Mouse (Mus musculus) forebrain, embryonic 16.5 days (tissue): ENCODE measurements around the gene Hmcn1. TPM values are rescaled to one million over a fixed set of nuclear protein-coding genes. Genes with fewer than 3 reads are reported as not detected.

Source experiments
- ATAC-seq: fragments of 200-750 bp; cut with Nextera tagmentation; 2 replicates; pipeline ENCODE4 v1.8.0; 2017; ENCODE audit warnings: mild to moderate bottlenecking, moderate library complexity
- H3K27ac ChIP-seq: fragments of 300-500 bp; sonication (generic); 2 replicates; pipeline ENCODE4 v1.5.1; 2014; ENCODE audit warnings: low read length, control low read depth
- H3K27me3 ChIP-seq: fragments of 300-500 bp; sonication (generic); replicated peaks from 2 replicates; pipeline ENCODE4 v1.6.1; 2014; ENCODE audit warnings: low read length; ENCODE audit not compliant: control insufficient read depth, insufficient read depth
- H3K36me3 ChIP-seq: fragments of 300-500 bp; sonication (generic); 2 replicates; pipeline ENCODE4 v1.6.1; 2014; ENCODE audit not compliant: control insufficient read depth, insufficient read depth
- H3K4me1 ChIP-seq: fragments of 300-500 bp; sonication (generic); replicated peaks from 2 replicates; pipeline ENCODE4 v1.6.1; 2014; ENCODE audit warnings: low read length; ENCODE audit not compliant: control insufficient read depth, insufficient read depth
- H3K4me2 ChIP-seq: fragments of 300-500 bp; sonication (generic); 2 replicates; pipeline ENCODE4 v1.6.1; 2014; ENCODE audit warnings: mild to moderate bottlenecking, low read length, control low read depth
- H3K4me3 ChIP-seq: fragments of 300-500 bp; sonication (generic); replicated peaks from 2 replicates; pipeline ENCODE4 v1.5.1; 2014; ENCODE audit warnings: mild to moderate bottlenecking, low read length, control low read depth
- H3K9ac ChIP-seq: fragments of 300-500 bp; sonication (generic); replicated peaks from 2 replicates; pipeline ENCODE4 v1.6.1; 2014; ENCODE audit warnings: low read depth, low read length, control low read depth
- H3K9me3 ChIP-seq: fragments of 300-500 bp; sonication (generic); 2 replicates; pipeline ENCODE4 v1.6.1; 2016; ENCODE audit warnings: low read length; ENCODE audit not compliant: control insufficient read depth
- WGBS: fragments of 180-500 bp; shearing (Covaris S2); extraction: QIAGEN DNeasy Blood & Tissue Kit; methylation state at CpG from one replicate; pipeline ENCODE4 v1.1.7; 2014; 5-methylcytosine and 5-hydroxymethylcytosine counted together
- polyA plus RNA-seq: library from polyadenylated mRNA; unstranded; fragments of >200 nt; fragmentation: Nextera tagmentation; extraction: Ambion mirVana; gene quantifications from 2 replicates; pipeline ENCODE4 v1.2.1, GENCODE M21; 2015

The Hmcn1 gene
- polyA plus RNA-seq, 1 experiment from 2014 or later, result 1.3 TPM

DNA sequence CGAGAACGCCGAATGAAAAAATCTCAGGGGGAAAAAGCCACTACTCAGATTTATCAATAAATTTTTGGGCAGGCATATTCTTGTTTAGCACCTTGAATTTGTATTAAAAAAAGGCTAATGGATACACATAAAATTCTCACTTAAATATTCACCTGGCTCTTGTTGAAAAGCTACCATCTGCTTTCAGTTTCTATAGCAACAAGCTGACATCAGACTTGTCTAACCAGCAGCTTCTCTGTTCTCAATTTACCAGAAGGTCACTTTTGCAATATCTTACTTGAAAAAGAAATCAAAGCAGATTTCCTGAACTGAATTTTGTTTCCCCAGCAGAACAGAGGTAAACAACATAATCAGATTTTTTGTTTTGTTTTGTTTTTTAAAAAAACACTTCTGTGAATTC, 311.8 kb downstream of the Hmcn1 start:
- no peaks in the 10 kb centered on the region for H3K27me3 ChIP-seq
- H3K4me3 ChIP-seq, result no peak overlapping the region
- no peak overlapping the region for H3K9ac ChIP-seq
- no peak overlapping the region for H3K27ac ChIP-seq
- 59% methylated on average over 3 of the region's 3 CpGs for WGBS
- H3K4me1 ChIP-seq, result peaks cover 3% of the 10 kb centered on the region; the same call in 1 of the 2 replicates
- H3K36me3 ChIP-seq, result no peaks in the 10 kb centered on the region
- 0 out of 2 replicates have a peak overlapping the region, but pooled peaks have one; percentile 9 for H3K4me2 ChIP-seq
- no peak; the same call in 1 of the 2 replicates for ATAC-seq
- no peaks in the 10 kb centered on the region for H3K9me3 ChIP-seq

GRCm38 (mm10) chr1:150681006-150681405, 312.2 kb downstream of the Hmcn1 start:
- 69% methylated on average over 15 of the region's 15 CpGs for WGBS
- H3K4me1 ChIP-seq, result peaks cover 3% of the 10 kb centered on the region; the same call in 1 of the 2 replicates
- no peaks in the 10 kb centered on the region for H3K27me3 ChIP-seq
- no peaks in the 10 kb centered on the region for H3K36me3 ChIP-seq
- H3K4me3 ChIP-seq, result no peak overlapping the region
- H3K9ac ChIP-seq, result no peak overlapping the region
- H3K9me3 ChIP-seq, result no peaks in the 10 kb centered on the region
- 0 out of 2 replicates have a peak overlapping the region, but pooled peaks have one; percentile 9 for H3K4me2 ChIP-seq
- ATAC-seq, result peak; percentile 57
- no peak overlapping the region for H3K27ac ChIP-seq

DNA sequence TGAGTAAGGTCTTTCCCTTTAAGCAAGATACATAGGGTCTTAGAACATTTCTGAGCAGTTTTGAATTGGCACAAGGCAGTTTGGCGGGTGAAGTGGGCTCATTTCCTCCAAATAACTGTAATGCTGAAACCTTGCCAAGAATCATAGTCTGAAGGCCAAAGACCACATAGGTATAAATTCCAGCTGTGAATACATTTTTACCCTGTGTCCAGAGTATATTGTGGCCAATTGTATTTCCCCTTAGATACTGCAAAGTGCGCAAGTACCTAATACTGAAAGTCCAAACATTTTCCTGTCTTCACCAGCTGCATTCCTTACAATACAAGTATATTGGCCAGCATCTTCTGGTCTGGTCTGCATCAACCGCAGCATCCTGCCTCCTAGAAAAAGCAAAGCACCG, 312.9 kb downstream of the Hmcn1 start:
- no peak overlapping the region for H3K9ac ChIP-seq
- no peak overlapping the region for H3K27ac ChIP-seq
- no peaks in the 10 kb centered on the region for H3K9me3 ChIP-seq
- no peak overlapping the region for H3K4me2 ChIP-seq
- ATAC-seq, result no peak
- no peaks in the 10 kb centered on the region for H3K36me3 ChIP-seq
- WGBS, result 82% methylated on average over 4 of the region's 4 CpGs
- H3K27me3 ChIP-seq, result no peaks in the 10 kb centered on the region
- H3K4me3 ChIP-seq, result no peak overlapping the region
- peaks cover 3% of the 10 kb centered on the region; the same call in 1 of the 2 replicates for H3K4me1 ChIP-seq

- H3K4me2 ChIP-seq, result no peak overlapping the region
- ATAC-seq, result peak; percentile 80
- no peaks in the 10 kb centered on the region for H3K4me1 ChIP-seq
- H3K9me3 ChIP-seq, result peaks cover 4% of the 10 kb centered on the region
- 64% methylated on average over 1 of the region's 1 CpGs for WGBS
- no peaks in the 10 kb centered on the region for H3K27me3 ChIP-seq
- no peak overlapping the region for H3K4me3 ChIP-seq
- no peaks in the 10 kb centered on the region for H3K36me3 ChIP-seq
- no peak overlapping the region for H3K9ac ChIP-seq
- H3K27ac ChIP-seq, result no peak overlapping the region
These were observed 347.9 kb downstream of the Hmcn1 start for GRCm38 (mm10) chr1:150645314-150645713.

DNA sequence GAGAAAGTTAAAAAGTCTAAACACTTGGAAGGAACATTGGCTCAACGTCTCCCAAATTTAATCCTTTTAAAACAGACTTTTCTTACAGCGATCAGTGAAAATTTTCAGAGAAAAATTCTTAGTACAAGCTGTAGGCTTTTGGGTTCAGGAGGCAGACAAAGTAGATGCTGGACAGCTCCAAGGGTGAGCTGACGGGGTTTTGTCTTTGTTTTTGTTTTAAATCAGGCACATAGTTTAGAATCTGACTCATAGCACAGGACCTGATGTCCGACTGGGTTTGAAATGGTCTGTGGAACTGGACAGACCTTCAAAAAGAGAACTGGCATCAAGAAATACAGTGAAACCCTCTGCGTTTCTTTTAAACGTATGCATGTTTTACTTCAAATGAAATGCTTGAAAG, 353.7 kb downstream of the Hmcn1 start:
- no peaks in the 10 kb centered on the region for H3K36me3 ChIP-seq
- WGBS, result 64% methylated on average over 6 of the region's 6 CpGs
- H3K27ac ChIP-seq, result no peak overlapping the region
- H3K9me3 ChIP-seq, result no peaks in the 10 kb centered on the region
- no peaks in the 10 kb centered on the region for H3K27me3 ChIP-seq
- ATAC-seq, result no peak
- H3K4me2 ChIP-seq, result no peak overlapping the region
- H3K4me1 ChIP-seq, result no peaks in the 10 kb centered on the region
- no peak overlapping the region for H3K9ac ChIP-seq
- no peak overlapping the region for H3K4me3 ChIP-seq

DNA sequence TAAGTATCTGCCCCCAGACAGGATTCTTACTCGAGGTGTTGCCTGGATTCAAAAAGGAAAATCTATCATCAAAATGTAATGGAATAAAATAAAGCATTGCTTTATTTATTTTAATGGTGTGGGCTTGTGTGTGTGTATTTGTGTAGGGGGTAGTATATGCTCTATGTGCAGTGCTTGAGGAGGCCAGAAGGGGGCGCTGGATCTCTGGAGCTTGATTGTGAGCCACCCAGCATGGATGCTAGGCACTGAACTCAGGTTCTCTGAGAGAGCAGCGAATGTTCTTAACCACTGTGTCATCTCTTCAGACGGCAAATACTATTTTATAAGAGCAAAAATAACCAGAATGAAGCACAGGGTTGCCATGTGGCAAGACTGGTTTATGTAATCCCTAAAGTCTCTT, 360.7 kb downstream of the Hmcn1 start:
- H3K4me3 ChIP-seq, result no peak overlapping the region
- H3K27me3 ChIP-seq, result no peaks in the 10 kb centered on the region
- H3K36me3 ChIP-seq, result no peaks in the 10 kb centered on the region
- H3K27ac ChIP-seq, result no peak overlapping the region
- no peak overlapping the region for H3K4me2 ChIP-seq
- H3K9me3 ChIP-seq, result no peaks in the 10 kb centered on the region
- peaks cover 3% of the 10 kb centered on the region; the same call in 1 of the 2 replicates for H3K4me1 ChIP-seq
- WGBS, result 78% methylated on average over 4 of the region's 4 CpGs
- ATAC-seq, result no peak
- no peak overlapping the region for H3K9ac ChIP-seq

- no peaks in the 10 kb centered on the region for H3K36me3 ChIP-seq
- no peak overlapping the region for H3K4me3 ChIP-seq
- H3K9ac ChIP-seq, result no peak overlapping the region
- ATAC-seq, result no peak
- no peaks in the 10 kb centered on the region for H3K27me3 ChIP-seq
- H3K4me1 ChIP-seq, result peaks cover 3% of the 10 kb centered on the region; the same call in 1 of the 2 replicates
- 88% methylated on average over 3 of the region's 3 CpGs for WGBS
- H3K4me2 ChIP-seq, result no peak overlapping the region
- H3K27ac ChIP-seq, result no peak overlapping the region
- no peaks in the 10 kb centered on the region for H3K9me3 ChIP-seq
These were observed 361.4 kb downstream of the Hmcn1 start for GRCm38 (mm10) chr1:150631856-150632171.

DNA sequence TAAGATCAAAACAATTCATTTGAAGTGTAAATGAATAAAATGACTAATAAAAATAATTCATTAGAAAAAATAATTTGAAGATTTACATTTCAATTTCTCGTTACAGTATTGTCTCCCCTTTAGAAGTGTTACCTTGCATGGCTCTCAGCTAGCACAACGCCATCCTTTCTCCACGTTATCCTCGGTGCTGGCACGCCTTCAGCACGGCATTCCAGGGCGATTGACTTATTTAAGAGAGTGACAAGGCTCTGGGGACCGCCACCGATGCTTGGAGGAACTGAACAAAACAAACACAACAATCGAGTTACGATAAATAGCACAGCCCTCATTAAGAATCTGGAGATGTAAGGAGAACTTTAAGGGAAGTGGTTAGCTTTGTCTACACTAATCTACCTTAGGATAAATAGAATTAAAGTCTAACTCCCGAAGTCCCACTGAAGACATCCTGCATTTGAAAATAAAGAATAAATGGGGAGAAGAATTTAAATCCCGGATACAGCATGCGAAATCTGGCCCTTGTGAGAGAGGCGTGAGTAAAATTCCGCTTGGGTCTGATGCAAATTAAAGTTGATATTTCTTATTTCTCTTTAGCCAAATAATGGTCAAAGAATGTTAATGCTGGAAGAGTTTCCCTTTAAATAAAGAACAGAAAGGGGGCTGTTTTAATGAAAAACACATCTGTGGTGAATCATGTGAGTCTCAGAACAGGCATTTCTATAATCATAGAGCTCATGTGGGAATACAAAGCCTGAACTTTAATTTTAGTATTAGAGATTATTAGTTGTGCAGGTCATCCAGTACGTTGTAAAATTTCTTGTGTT, 362.0 kb downstream of the Hmcn1 start:
- Histone ChIP-seq H3K4me2 (no peak overlapping the region), H3K27ac (no peak overlapping the region), H3K9me3 (no peaks in the 10 kb centered on the region), H3K4me3 (no peak overlapping the region), H3K27me3 (no peaks in the 10 kb centered on the region), H3K36me3 (no peaks in the 10 kb centered on the region), H3K9ac (no peak overlapping the region), H3K4me1 (peaks cover 3% of the 10 kb centered on the region; the same call in 1 of the 2 replicates)
- WGBS, result 33% methylated on average over 17 of the region's 17 CpGs
- ATAC-seq, result no peak

GRCm38 (mm10) chr1:150623226-150623625, 370.0 kb downstream of the Hmcn1 start:
- Histone ChIP-seq H3K9ac (no peak overlapping the region), H3K4me1 (no peaks in the 10 kb centered on the region), H3K36me3 (no peaks in the 10 kb centered on the region), H3K27ac (no peak overlapping the region), H3K4me3 (no peak overlapping the region), H3K4me2 (no peak overlapping the region), H3K27me3 (no peaks in the 10 kb centered on the region), H3K9me3 (no peaks in the 10 kb centered on the region)
- 94% methylated on average over 2 of the region's 2 CpGs for WGBS
- ATAC-seq, result no peak
